Mouse (Mus musculus): ENCODE measurements around the gene Dpagt1.
"Not testable (repeated sequence)": the region's sequence is repeated elsewhere in the genome, so short reads cannot be mapped to it uniquely, and the experiment has no call there.

The Dpagt1 gene

DNA sequence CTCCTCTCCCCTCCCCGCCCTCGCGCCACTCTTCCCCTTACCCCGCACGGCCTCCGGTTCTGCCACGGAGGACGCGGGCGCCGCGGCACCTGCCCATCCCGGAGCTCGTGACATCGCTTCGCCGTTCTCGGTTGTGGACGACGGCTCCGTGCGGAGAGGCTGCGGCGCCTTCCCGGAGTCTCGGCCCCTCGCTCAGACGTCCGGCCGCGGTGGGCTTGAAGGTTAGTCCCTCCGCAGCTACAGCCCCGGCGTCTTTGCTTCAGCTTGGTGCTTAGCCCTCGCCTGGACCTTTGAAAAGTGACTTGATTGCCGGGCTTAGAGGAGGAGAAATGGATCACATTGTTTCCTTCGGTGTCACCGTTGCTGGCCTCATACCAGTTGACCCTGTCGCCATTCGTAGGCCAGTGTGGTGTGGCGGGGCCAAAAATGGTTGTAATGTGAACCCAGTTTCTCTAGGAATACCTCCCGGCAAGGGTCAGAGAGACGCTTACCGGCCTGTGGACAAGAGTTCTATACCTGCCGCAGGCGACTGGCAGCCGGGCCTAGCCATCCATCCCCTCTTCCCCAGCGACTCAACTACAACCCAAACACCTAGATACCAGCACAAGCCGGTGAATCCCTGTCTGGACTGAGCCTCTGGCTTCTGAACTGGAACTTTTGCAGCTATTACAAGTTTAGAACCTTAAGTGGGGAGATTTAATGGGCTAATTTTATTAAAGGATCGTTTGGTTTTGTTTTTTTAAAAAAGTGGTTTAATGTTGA is 9.7 kb downstream of the Dpagt1 start:
- in situ Hi-C loops (cut with MboI; ENCODE audit: low pct_unique_long_range_greater_than_20kb in 1 of 2, low sequenced_read_pairs in 2 of 2, unreplicated experiment in 1 of 2), result no loop called here

- in situ Hi-C loops (cut with MboI; ENCODE audit: low pct_unique_long_range_greater_than_20kb in 1 of 2, low sequenced_read_pairs in 2 of 2, unreplicated experiment in 1 of 2), result no loop called here
Observed at GRCm38 (mm10) chr9:44336093-44336406, 10.2 kb downstream of the Dpagt1 start.

GRCm38 (mm10) chr9:44336513-44336912 is 10.7 kb downstream of the Dpagt1 start:
- in situ Hi-C loops (cut with MboI; ENCODE audit: low pct_unique_long_range_greater_than_20kb in 1 of 2, low sequenced_read_pairs in 2 of 2, unreplicated experiment in 1 of 2), result not testable (repeated sequence)

GRCm38 (mm10) chr9:44336964-44337363 is 11.1 kb downstream of the Dpagt1 start:
- in situ Hi-C loops (cut with MboI; ENCODE audit: low pct_unique_long_range_greater_than_20kb in 1 of 2, low sequenced_read_pairs in 2 of 2, unreplicated experiment in 1 of 2), result no loop called here

DNA sequence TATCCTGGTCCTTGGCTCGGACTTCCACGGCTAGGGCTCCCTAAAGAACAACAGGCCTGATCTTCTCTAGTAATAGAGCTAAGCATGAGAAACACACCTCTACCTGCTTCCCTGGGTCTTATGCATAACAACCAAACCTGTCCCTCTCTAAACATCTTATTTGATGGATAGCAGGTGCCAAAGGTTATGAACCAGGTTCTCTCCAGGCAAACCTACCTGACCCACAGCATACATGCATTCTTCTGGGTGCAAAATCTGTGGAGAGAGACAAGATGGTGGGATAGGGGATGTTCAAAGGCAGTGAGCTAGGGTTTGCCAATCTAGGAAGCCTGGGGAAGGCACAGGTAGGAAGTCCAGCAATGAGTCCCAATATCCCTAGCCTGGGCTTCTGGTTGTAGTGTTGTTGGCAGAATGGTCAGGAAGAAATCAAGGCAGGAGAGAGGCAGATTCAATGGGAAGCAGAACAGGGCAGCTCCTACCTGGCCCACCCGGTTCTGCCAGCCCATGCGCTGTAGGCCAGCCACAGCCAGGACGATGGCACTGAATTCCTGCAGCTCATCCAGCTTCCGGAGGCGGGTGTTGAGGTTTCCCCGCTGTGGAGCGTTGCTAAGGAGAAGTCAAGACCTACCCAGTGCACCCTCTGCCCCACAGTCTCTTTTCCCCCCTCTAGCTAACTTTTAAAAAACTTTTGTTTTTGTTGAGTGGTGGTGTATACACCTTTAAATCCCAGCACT is 11.8 kb downstream of the Dpagt1 start:
- in situ Hi-C loops (cut with MboI; ENCODE audit: low pct_unique_long_range_greater_than_20kb in 1 of 2, low sequenced_read_pairs in 2 of 2, unreplicated experiment in 1 of 2), result no loop called here

GRCm38 (mm10) chr9:44338574-44338973 is 12.8 kb downstream of the Dpagt1 start:
- in situ Hi-C loops (cut with MboI; ENCODE audit: low pct_unique_long_range_greater_than_20kb in 1 of 2, low sequenced_read_pairs in 2 of 2, unreplicated experiment in 1 of 2), result no loop called here

DNA sequence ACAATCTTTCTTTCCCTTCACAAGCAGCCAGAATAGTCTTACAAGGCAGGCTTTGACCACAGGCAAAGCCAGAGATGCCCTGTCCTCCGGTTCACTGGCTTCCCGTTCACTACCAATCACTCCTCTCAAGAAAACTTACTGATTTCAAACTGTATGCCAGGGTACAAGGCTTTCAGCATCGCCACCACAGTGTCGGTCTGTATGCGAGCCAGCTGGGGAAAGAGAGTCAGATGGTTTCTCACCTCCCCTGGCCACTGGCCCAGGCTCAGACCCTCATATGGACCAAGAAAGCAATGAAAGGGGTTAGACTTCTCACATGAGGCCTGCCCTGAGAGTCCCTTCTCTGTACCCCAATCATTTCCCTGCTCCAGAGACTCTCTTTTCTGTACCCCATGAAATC is 15.7 kb downstream of the Dpagt1 start:
- in situ Hi-C loops (cut with MboI; ENCODE audit: low pct_unique_long_range_greater_than_20kb in 1 of 2, low sequenced_read_pairs in 2 of 2, unreplicated experiment in 1 of 2), result no loop called here

- in situ Hi-C loops (cut with MboI; ENCODE audit: low pct_unique_long_range_greater_than_20kb in 1 of 2, low sequenced_read_pairs in 2 of 2, unreplicated experiment in 1 of 2), result no loop called here
Observed at GRCm38 (mm10) chr9:44342173-44342572, 16.4 kb downstream of the Dpagt1 start.

GRCm38 (mm10) chr9:44342605-44343004 is 16.8 kb downstream of the Dpagt1 start:
- in situ Hi-C loops (cut with MboI; ENCODE audit: low pct_unique_long_range_greater_than_20kb in 1 of 2, low sequenced_read_pairs in 2 of 2, unreplicated experiment in 1 of 2), result no loop called here

GRCm38 (mm10) chr9:44343290-44343689 is 17.5 kb downstream of the Dpagt1 start:
- in situ Hi-C loops (cut with MboI; ENCODE audit: low pct_unique_long_range_greater_than_20kb in 1 of 2, low sequenced_read_pairs in 2 of 2, unreplicated experiment in 1 of 2), result no loop called here

GRCm38 (mm10) chr9:44343781-44344421 is 18.1 kb downstream of the Dpagt1 start, which contains the start of gene Hmbs:
Gene Hmbs (minus strand): TSS chr9:44344228.
- in situ Hi-C loops (cut with MboI; ENCODE audit: low pct_unique_long_range_greater_than_20kb in 1 of 2, low sequenced_read_pairs in 2 of 2, unreplicated experiment in 1 of 2), result no loop called here

GRCm38 (mm10) chr9:44345570-44346433 is 20.0 kb downstream of the Dpagt1 start:
- in situ Hi-C loops (cut with MboI; ENCODE audit: low pct_unique_long_range_greater_than_20kb in 1 of 2, low sequenced_read_pairs in 2 of 2, unreplicated experiment in 1 of 2), result no loop called here

DNA sequence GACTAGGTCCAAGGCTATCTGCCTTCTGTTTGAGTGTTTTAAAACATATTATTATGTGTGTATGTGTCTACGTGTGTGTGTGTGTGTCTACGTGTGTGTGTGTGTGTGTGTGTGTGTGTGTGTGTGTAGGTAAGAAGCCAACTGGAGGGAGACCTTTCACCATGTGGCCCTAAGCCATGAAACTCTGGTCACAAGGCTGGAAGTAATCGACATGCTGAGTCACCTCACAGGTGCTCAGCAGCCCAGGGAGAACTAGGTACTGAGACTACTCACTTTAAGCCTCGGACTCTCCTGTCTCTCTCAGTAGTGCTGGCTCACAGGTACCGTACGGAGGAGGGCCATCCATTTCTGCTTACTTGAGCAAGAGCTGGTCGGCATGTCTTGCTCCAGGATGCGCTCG is 21.3 kb downstream of the Dpagt1 start:
- in situ Hi-C loops (cut with MboI; ENCODE audit: low pct_unique_long_range_greater_than_20kb in 1 of 2, low sequenced_read_pairs in 2 of 2, unreplicated experiment in 1 of 2), result no loop called here

DNA sequence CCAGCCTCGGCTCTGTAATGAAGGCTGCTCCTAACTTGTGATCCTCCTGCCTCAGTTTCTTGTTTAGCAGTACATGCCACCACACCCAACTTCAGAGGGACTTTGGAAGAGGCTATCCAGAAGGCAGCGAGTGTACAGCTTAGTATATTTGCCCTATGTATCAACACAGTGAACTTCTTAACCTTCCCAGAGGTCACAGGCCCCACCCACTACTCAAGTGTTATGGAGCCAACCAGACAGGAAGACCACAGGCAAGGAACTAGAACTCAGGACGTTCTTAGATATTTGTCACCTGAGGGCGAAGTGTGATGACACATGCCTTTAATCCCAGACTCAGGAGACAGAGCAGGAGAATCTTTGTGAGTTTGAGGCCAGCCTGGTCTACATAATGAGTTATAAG is 21.8 kb downstream of the Dpagt1 start:
- in situ Hi-C loops (cut with MboI; ENCODE audit: low pct_unique_long_range_greater_than_20kb in 1 of 2, low sequenced_read_pairs in 2 of 2, unreplicated experiment in 1 of 2), result no loop called here

DNA sequence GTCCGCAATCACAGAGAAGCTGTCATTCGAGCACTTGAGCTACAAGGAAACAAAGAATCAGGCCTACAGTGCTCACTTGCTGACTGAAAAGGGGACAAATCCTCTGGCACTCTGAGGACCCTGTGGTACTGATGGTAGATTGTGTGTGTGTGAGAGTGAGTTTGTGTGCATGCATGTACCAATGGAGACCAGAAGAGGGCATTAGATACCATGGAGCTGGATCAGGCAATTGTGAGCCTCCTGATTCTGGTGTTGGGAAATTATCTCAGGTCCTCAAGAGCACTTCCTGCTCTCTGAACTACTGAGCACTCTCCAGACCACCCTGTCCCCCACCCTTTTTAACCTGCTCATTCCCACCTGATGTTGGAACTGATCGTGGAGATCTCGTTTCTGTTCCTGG is 22.7 kb downstream of the Dpagt1 start:
- in situ Hi-C loops (cut with MboI; ENCODE audit: low pct_unique_long_range_greater_than_20kb in 1 of 2, low sequenced_read_pairs in 2 of 2, unreplicated experiment in 1 of 2), result no loop called here

- in situ Hi-C loops (cut with MboI; ENCODE audit: low pct_unique_long_range_greater_than_20kb in 1 of 2, low sequenced_read_pairs in 2 of 2, unreplicated experiment in 1 of 2), result no loop called here
Observed at GRCm38 (mm10) chr9:44351396-44351795, 25.6 kb downstream of the Dpagt1 start.

- in situ Hi-C loops (cut with MboI; ENCODE audit: low pct_unique_long_range_greater_than_20kb in 1 of 2, low sequenced_read_pairs in 2 of 2, unreplicated experiment in 1 of 2), result no loop called here
Observed at GRCm38 (mm10) chr9:44352337-44352736, 26.5 kb downstream of the Dpagt1 start.

DNA sequence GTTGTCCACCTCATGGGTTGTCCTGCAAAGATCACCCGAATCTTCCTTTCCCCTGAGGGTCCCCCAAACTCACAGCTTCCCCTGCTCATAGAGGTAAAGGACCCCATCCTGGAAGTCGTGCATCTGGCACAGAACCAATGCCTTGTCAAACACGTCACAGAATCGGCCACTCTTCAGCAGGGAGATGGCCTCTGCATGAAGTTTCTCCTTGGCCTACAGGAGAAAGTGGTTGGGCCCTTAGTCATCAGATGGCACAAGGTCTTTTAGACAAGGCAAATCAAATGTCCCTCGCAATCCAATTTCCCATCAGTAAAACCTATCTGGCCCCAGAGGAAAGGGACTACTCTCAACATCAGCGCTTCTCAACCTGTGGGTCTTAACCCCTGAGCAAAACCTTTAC is 27.3 kb downstream of the Dpagt1 start:
- in situ Hi-C loops (cut with MboI; ENCODE audit: low pct_unique_long_range_greater_than_20kb in 1 of 2, low sequenced_read_pairs in 2 of 2, unreplicated experiment in 1 of 2), result no loop called here

- in situ Hi-C loops (cut with MboI; ENCODE audit: low pct_unique_long_range_greater_than_20kb in 1 of 2, low sequenced_read_pairs in 2 of 2, unreplicated experiment in 1 of 2), result no loop called here
Observed at GRCm38 (mm10) chr9:44357207-44357606, 31.4 kb downstream of the Dpagt1 start.

All from mouse embryonic stem cell (cell line).